Mouse (Mus musculus) gastrocnemius, postnatal 25 days (tissue): ENCODE measurements around the gene Dag1. TPM values are rescaled to one million over a fixed set of nuclear protein-coding genes. Genes with fewer than 3 reads are reported as not detected.
A peak's percentile ranks its signal among the peaks of the same experiment; 100 is the strongest.
"Not testable (repeated sequence)": the region's sequence is repeated elsewhere in the genome, so short reads cannot be mapped to it uniquely, and the experiment has no call there.

Experiments used
- DNase-seq: peaks from one replicate; pipeline ENCODE4 v3.0.0; 2022
- total RNA-seq, 2 experiments: library from RNA; stranded (reverse); gene quantifications; 1 replicate in 1 of 2; 2 replicates in 1 of 2; pipeline ENCODE4 v1.2.3; 2021

The Dag1 gene
- total RNA-seq, 2 experiments from 2014 or later, result 169 to 183 TPM

GRCm38 (mm10) chr9:108274476-108275330 lies 10.9 kb upstream of the Dag1 start:
- DNase-seq, result peak; percentile 48

GRCm38 (mm10) chr9:108273485-108273884 lies 9.7 kb upstream of the Dag1 start:
- no peak for DNase-seq

GRCm38 (mm10) chr9:108272691-108273090 lies 8.9 kb upstream of the Dag1 start:
- DNase-seq, result no peak

GRCm38 (mm10) chr9:108271941-108272340 lies 8.2 kb upstream of the Dag1 start:
- no peak for DNase-seq

- not testable (repeated sequence) for DNase-seq
Observed at GRCm38 (mm10) chr9:108268701-108269100, 4.9 kb upstream of the Dag1 start.

- DNase-seq, result no peak
Observed at GRCm38 (mm10) chr9:108267691-108268090, 3.9 kb upstream of the Dag1 start.

GRCm38 (mm10) chr9:108266261-108266935 lies 2.6 kb upstream of the Dag1 start:
- DNase-seq, result no peak

GRCm38 (mm10) chr9:108264191-108264921 lies 598 bp upstream of the Dag1 start:
- DNase-seq, result no peak

GRCm38 (mm10) chr9:108263131-108263681 lies 552 bp downstream of the Dag1 start:
- no peak for DNase-seq

- peak; percentile 43 for DNase-seq
Observed at GRCm38 (mm10) chr9:108262494-108263049, 1.2 kb downstream of the Dag1 start.

GRCm38 (mm10) chr9:108261865-108262264 lies 1.9 kb downstream of the Dag1 start:
- DNase-seq, result peak; percentile 67

GRCm38 (mm10) chr9:108260526-108260925 lies 3.2 kb downstream of the Dag1 start:
- no peak for DNase-seq

- no peak for DNase-seq
Observed at GRCm38 (mm10) chr9:108252766-108253165, 11.0 kb downstream of the Dag1 start.

GRCm38 (mm10) chr9:108251877-108252276 lies 11.9 kb downstream of the Dag1 start:
- peak; percentile 53 for DNase-seq

- DNase-seq, result no peak
Observed at GRCm38 (mm10) chr9:108248957-108249356, 14.8 kb downstream of the Dag1 start.

GRCm38 (mm10) chr9:108244984-108245383 lies 18.8 kb downstream of the Dag1 start:
- DNase-seq, result no peak

- DNase-seq, result no peak
Observed at GRCm38 (mm10) chr9:108244540-108244939, 19.2 kb downstream of the Dag1 start.

GRCm38 (mm10) chr9:108239951-108240350 lies 23.8 kb downstream of the Dag1 start:
- DNase-seq, result no peak

- DNase-seq, result no peak
Observed at GRCm38 (mm10) chr9:108238831-108239230, 24.9 kb downstream of the Dag1 start.

GRCm38 (mm10) chr9:108238402-108238801 lies 25.4 kb downstream of the Dag1 start:
- no peak for DNase-seq

GRCm38 (mm10) chr9:108234682-108235081 lies 29.1 kb downstream of the Dag1 start:
- DNase-seq, result no peak

GRCm38 (mm10) chr9:108232908-108233307 lies 30.9 kb downstream of the Dag1 start:
- no peak for DNase-seq
